Mouse (Mus musculus): ENCODE results near the gene Arhgef18. TPM values are rescaled to one million over a fixed set of nuclear protein-coding genes. Genes with fewer than 3 reads are reported as not detected.

Gene Arhgef18
- total and polyA plus RNA-seq, 2 experiments from 2014 or later, result 3.4 to 12.6 TPM

DNA sequence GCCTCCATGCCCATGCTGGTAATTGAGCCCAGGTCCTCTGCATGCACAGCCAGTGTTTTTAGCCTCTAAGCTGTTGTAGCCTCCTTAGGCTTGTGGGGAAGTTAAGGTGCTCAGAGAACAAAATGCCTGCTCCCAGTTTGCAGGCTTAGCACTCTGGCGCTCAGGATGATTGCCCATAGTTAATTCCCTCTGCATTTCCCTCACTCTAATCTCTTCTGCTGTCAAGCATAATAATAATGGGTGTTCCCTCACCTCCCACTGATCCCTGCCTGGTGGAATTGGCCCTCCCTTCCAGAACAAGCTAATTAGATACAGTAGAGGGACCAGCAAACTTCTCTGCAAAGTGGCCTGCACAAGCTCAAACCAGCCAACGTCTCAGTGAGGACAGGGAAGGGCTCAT lies 7.7 kb downstream of the Arhgef18 start:
- Histone ChIP-seq H3K9me3 (replicated peaks; ENCODE audit: control insufficient read depth, low read length) (no peaks in the 10 kb centered on the region), H3K36me3 (replicated peaks; ENCODE audit: control insufficient read depth, insufficient read depth, low read length) (peaks cover 12% of the 10 kb centered on the region), H3K4me2 (ENCODE audit: low read depth, low read length) (no peak overlapping the region), H3K27ac (ENCODE audit: low read depth) (no peak overlapping the region), H3K9ac (replicated peaks; ENCODE audit: low read depth, low read length) (no peak overlapping the region), H3K4me3 (ENCODE audit: low read depth, low read length) (no peak overlapping the region), H3K4me1 (ENCODE audit: control insufficient read depth, insufficient read depth) (no peaks in the 10 kb centered on the region), H3K27me3 (ENCODE audit: control insufficient read depth, insufficient read depth, low read length) (no peaks in the 10 kb centered on the region)
- TF ChIP-seq CTCF (IDR thresholded peaks at IDR 0.05; ENCODE audit: low read depth) (no peak), EP300 (IDR thresholded peaks at IDR 0.05; ENCODE audit: low read depth) (no peak)
- DNase-seq (ENCODE audit: low spot score) (no peak), ATAC-seq (ENCODE audit: insufficient read depth, low read depth) (no peak)
- WGBS, result 45% methylated on average over 2 of the region's 2 CpGs

GRCm38 (mm10) chr8:3407417-3407816 lies 14.6 kb downstream of the Arhgef18 start:
- Histone ChIP-seq H3K27ac (ENCODE audit: low read depth) (no peak overlapping the region), H3K4me1 (ENCODE audit: control insufficient read depth, insufficient read depth) (peaks cover 13% of the 10 kb centered on the region), H3K36me3 (replicated peaks; ENCODE audit: control insufficient read depth, insufficient read depth, low read length) (no peaks in the 10 kb centered on the region), H3K4me3 (ENCODE audit: low read depth, low read length) (no peak overlapping the region), H3K9ac (replicated peaks; ENCODE audit: low read depth, low read length) (no peak overlapping the region), H3K4me2 (ENCODE audit: low read depth, low read length) (no peak overlapping the region), H3K9me3 (replicated peaks; ENCODE audit: control insufficient read depth, low read length) (no peaks in the 10 kb centered on the region), H3K27me3 (ENCODE audit: control insufficient read depth, insufficient read depth, low read length) (no peaks in the 10 kb centered on the region)
- DNase-seq (ENCODE audit: low spot score) (no peak), ATAC-seq (ENCODE audit: insufficient read depth, low read depth) (no peak)
- WGBS, result 64% methylated on average over 3 of the region's 3 CpGs
- TF ChIP-seq EP300 (IDR thresholded peaks at IDR 0.05; ENCODE audit: low read depth), result no peak

- H3K27ac ChIP-seq (ENCODE audit: low read depth), result peak overlapping the region; percentile 64
- H3K36me3 ChIP-seq (replicated peaks; ENCODE audit: control insufficient read depth, insufficient read depth, low read length), result no peaks in the 10 kb centered on the region
- DNase-seq (ENCODE audit: low spot score) (no peak), ATAC-seq (ENCODE audit: insufficient read depth, low read depth) (no peak)
- H3K9ac ChIP-seq (replicated peaks; ENCODE audit: low read depth, low read length), result no peak overlapping the region
- 81% methylated on average over 2 of the region's 2 CpGs for WGBS
- no peak for TF ChIP-seq EP300 (IDR thresholded peaks at IDR 0.05; ENCODE audit: low read depth)
- no peak for TF ChIP-seq CTCF (IDR thresholded peaks at IDR 0.05; ENCODE audit: low read depth)
- H3K4me1 ChIP-seq (ENCODE audit: control insufficient read depth, insufficient read depth), result peaks cover 30% of the 10 kb centered on the region
- H3K9me3 ChIP-seq (replicated peaks; ENCODE audit: control insufficient read depth, low read length), result no peaks in the 10 kb centered on the region
- no peaks in the 10 kb centered on the region for H3K27me3 ChIP-seq (ENCODE audit: control insufficient read depth, insufficient read depth, low read length)
- H3K4me2 ChIP-seq (ENCODE audit: low read depth, low read length), result no peak overlapping the region
- H3K4me3 ChIP-seq (ENCODE audit: low read depth, low read length), result no peak overlapping the region
Observed at GRCm38 (mm10) chr8:3411085-3411484, 18.3 kb downstream of the Arhgef18 start.

- Histone ChIP-seq H3K4me3 (ENCODE audit: low read depth, low read length) (no peak overlapping the region), H3K4me2 (ENCODE audit: low read depth, low read length) (no peak overlapping the region), H3K9me3 (replicated peaks; ENCODE audit: control insufficient read depth, low read length) (no peaks in the 10 kb centered on the region), H3K36me3 (replicated peaks; ENCODE audit: control insufficient read depth, insufficient read depth, low read length) (no peaks in the 10 kb centered on the region), H3K4me1 (ENCODE audit: control insufficient read depth, insufficient read depth) (peaks cover 33% of the 10 kb centered on the region), H3K27ac (ENCODE audit: low read depth) (peak overlapping the region; percentile 64), H3K27me3 (ENCODE audit: control insufficient read depth, insufficient read depth, low read length) (no peaks in the 10 kb centered on the region), H3K9ac (replicated peaks; ENCODE audit: low read depth, low read length) (no peak overlapping the region)
- 31% methylated on average over 7 of the region's 7 CpGs for WGBS
- DNase-seq (ENCODE audit: low spot score), result peak; percentile 36
- TF ChIP-seq CTCF (IDR thresholded peaks at IDR 0.05; ENCODE audit: low read depth) (no peak), EP300 (IDR thresholded peaks at IDR 0.05; ENCODE audit: low read depth) (no peak)
- ATAC-seq (ENCODE audit: insufficient read depth, low read depth), result no peak; the same call in 1 of the 2 replicates
Observed at GRCm38 (mm10) chr8:3411901-3412301, 19.1 kb downstream of the Arhgef18 start.

DNA sequence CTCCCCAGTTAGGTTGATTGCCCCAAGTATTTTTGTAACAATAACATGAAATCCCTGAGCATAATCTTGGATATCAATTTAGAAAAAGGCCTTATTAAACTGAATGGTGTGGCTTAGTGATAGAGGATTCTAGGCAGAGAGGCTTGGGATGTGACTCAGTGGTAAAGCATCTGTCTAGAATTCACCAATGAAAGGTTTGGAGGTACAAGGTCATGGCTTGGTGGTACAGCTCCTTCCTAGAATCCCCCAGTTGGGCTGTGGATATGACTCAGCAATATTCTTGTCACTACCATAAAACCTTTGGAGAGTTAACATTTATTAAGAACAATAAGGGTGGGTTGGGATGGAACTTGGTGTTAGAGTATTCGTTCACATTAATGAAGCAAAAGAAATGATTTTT lies 20.0 kb downstream of the Arhgef18 start:
- H3K27ac ChIP-seq (ENCODE audit: low read depth), result 0 out of 2 replicates have a peak overlapping the region, but pooled peaks have one; percentile 64
- DNase-seq (ENCODE audit: low spot score) (no peak), ATAC-seq (ENCODE audit: insufficient read depth, low read depth) (no peak)
- H3K9me3 ChIP-seq (replicated peaks; ENCODE audit: control insufficient read depth, low read length), result no peaks in the 10 kb centered on the region
- H3K4me3 ChIP-seq (ENCODE audit: low read depth, low read length), result no peak overlapping the region
- H3K36me3 ChIP-seq (replicated peaks; ENCODE audit: control insufficient read depth, insufficient read depth, low read length), result no peaks in the 10 kb centered on the region
- no peak overlapping the region for H3K4me2 ChIP-seq (ENCODE audit: low read depth, low read length)
- TF ChIP-seq CTCF (IDR thresholded peaks at IDR 0.05; ENCODE audit: low read depth) (no peak), EP300 (IDR thresholded peaks at IDR 0.05; ENCODE audit: low read depth) (no peak)
- no peaks in the 10 kb centered on the region for H3K27me3 ChIP-seq (ENCODE audit: control insufficient read depth, insufficient read depth, low read length)
- WGBS, result 86% methylated on average over 1 of the region's 1 CpGs
- peaks cover 42% of the 10 kb centered on the region for H3K4me1 ChIP-seq (ENCODE audit: control insufficient read depth, insufficient read depth)
- H3K9ac ChIP-seq (replicated peaks; ENCODE audit: low read depth, low read length), result no peak overlapping the region

DNA sequence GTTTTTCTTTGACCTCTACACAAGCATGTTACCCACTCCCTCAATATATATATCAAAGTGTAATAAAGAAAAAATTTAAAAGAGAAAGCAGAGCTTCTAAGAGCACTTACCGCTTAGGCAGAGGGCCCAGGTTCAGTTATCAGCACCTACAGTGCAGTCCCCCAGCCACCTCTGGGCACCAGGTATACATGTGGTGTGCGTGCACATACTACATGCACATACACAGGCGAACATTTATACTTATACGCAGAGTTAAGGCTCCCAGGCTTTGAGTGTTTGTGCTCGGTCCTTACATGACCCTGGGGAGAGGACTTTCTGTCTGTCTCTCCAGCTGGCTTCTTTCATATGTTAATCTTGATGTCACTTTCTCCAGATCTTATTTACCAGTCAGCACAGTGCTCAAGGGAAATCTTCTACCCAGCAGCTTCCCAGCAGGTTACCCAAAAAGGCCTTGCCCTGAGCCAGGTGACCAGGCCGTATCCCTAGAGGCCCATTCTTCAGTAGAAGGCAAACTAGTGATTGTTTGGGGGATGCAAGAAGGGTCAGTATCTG lies 21.9 kb downstream of the Arhgef18 start:
- DNase-seq (ENCODE audit: low spot score), result no peak
- no peak for TF ChIP-seq EP300 (IDR thresholded peaks at IDR 0.05; ENCODE audit: low read depth)
- TF ChIP-seq CTCF (IDR thresholded peaks at IDR 0.05; ENCODE audit: low read depth), result no peak
- Histone ChIP-seq H3K4me2 (ENCODE audit: low read depth, low read length) (no peak overlapping the region), H3K4me1 (ENCODE audit: control insufficient read depth, insufficient read depth) (peaks cover 56% of the 10 kb centered on the region), H3K9ac (replicated peaks; ENCODE audit: low read depth, low read length) (no peak overlapping the region), H3K27me3 (ENCODE audit: control insufficient read depth, insufficient read depth, low read length) (no peaks in the 10 kb centered on the region), H3K4me3 (ENCODE audit: low read depth, low read length) (no peak overlapping the region), H3K9me3 (replicated peaks; ENCODE audit: control insufficient read depth, low read length) (no peaks in the 10 kb centered on the region), H3K27ac (ENCODE audit: low read depth) (0 out of 2 replicates have a peak overlapping the region, but pooled peaks have one; percentile 25), H3K36me3 (replicated peaks; ENCODE audit: control insufficient read depth, insufficient read depth, low read length) (no peaks in the 10 kb centered on the region)
- WGBS, result 72% methylated on average over 6 of the region's 6 CpGs
- ATAC-seq (ENCODE audit: insufficient read depth, low read depth), result no peak

Data from heart, postnatal 0 days (tissue).